Comparison of ENCODE assay signal across 24 mouse cellular contexts in genomic region chr1:51152017-51152416, GRCm38 (mm10).
A peak's percentile ranks its signal among the peaks of the same experiment; 100 is the strongest.
DNase-seq lines count a peak whose midpoint lies in the region; ATAC-seq and TF ChIP-seq lines count a peak whose summit lies in the region.
"Had no signal": no experiment of that assay in that cellular context is flagged by ENCODE, and none has a peak within 500 bp of the region (broad histone marks: within the 10 kb centered on the region; RNA-seq: fewer than 3 reads in every experiment).

No protein-coding gene starts in this region.

- 34% methylated on average over 2 of the region's 2 CpGs for WGBS in heart, embryonic 15.5 days
- WGBS in embryonic facial prominence, embryonic 11.5 days: 40% methylated on average over 2 of the region's 2 CpGs
- WGBS in stomach, postnatal 0 days: 43% methylated on average over 2 of the region's 2 CpGs

- no peak for DNase-seq in heart, postnatal 4 days
- DNase-seq in 3T3-L1 (ENCODE audit: low read depth, low spot score): peak; percentile 48
- DNase-seq in NIH3T3 (ENCODE audit: low read depth): peak; percentile 12
- peak; percentile 20 for DNase-seq in embryonic facial prominence, embryonic 11.5 days (ENCODE audit: low spot score)
- no peak for DNase-seq in left cerebral cortex, postnatal 25 days (ENCODE audit: low spot score in 2 of 2)
- DNase-seq in stomach, postnatal 0 days (ENCODE audit: low spot score): no peak
- DNase-seq: adrenal gland, postnatal 36 days; cerebellum, adult 9-10 months; gastrocnemius, adult 2 months; kidney, adult 11 months; kidney, postnatal 10 days; liver, postnatal 0 days; lung, postnatal 36 days; retina, postnatal 1 day; right cerebral cortex, postnatal 25 days; spleen, adult 18-20 months had no signal

- ATAC-seq in heart, embryonic 15.5 days (replicated peaks; ENCODE audit: insufficient number of reproducible peaks, insufficient read depth, low FRiP score, low read depth): no peak
- ATAC-seq in embryonic facial prominence, embryonic 11.5 days (replicated peaks; ENCODE audit: insufficient number of reproducible peaks, low FRiP score, low TSS enrichment, low read depth): no peak
- ATAC-seq in stomach, postnatal 0 days (ENCODE audit: low FRiP score, low TSS enrichment): no peak
- ATAC-seq: forebrain, embryonic 13.5 days; liver, postnatal 0 days; midbrain, embryonic 15.5 days had no signal

- H3K4me2 ChIP-seq in heart, embryonic 15.5 days: no peak overlapping the region
- H3K4me2 ChIP-seq in embryonic facial prominence, embryonic 11.5 days (ENCODE audit: low read depth, low read length): no peak overlapping the region
- no peak overlapping the region for H3K4me2 ChIP-seq in stomach, postnatal 0 days (replicated peaks; ENCODE audit: low read depth)
- H3K4me2 ChIP-seq: forebrain, embryonic 13.5 days; hindbrain, embryonic 13.5 days; limb, embryonic 12.5 days; liver, embryonic 11.5 days; midbrain, embryonic 15.5 days; neural tube, embryonic 12.5 days had no signal

- H3K4me3 ChIP-seq in heart, embryonic 15.5 days: no peak overlapping the region
- H3K4me3 ChIP-seq in embryonic facial prominence, embryonic 11.5 days (ENCODE audit: low read depth, low read length): no peak overlapping the region
- no peak overlapping the region for H3K4me3 ChIP-seq in stomach, postnatal 0 days (ENCODE audit: low read depth, low read length)
- H3K4me3 ChIP-seq: forebrain, embryonic 13.5 days; hindbrain, embryonic 13.5 days; limb, embryonic 12.5 days; megakaryocyte, embryonic 14.5 days; midbrain, embryonic 15.5 days; neural tube, embryonic 12.5 days had no signal

- intact Hi-C loops in left cerebral cortex, postnatal 25 days (cut with DNase I): no loop called here

- no peak for TF ChIP-seq EP300 in stomach, postnatal 0 days (optimal IDR thresholded peaks at IDR 0.05)

- H3K27ac ChIP-seq in heart, embryonic 15.5 days: peak overlapping the region; percentile 65
- H3K27ac ChIP-seq in embryonic facial prominence, embryonic 11.5 days (replicated peaks; ENCODE audit: low read depth, low read length): no peak overlapping the region
- H3K27ac ChIP-seq in stomach, postnatal 0 days (replicated peaks): no peak overlapping the region
- H3K27ac ChIP-seq: forebrain, embryonic 13.5 days; hindbrain, embryonic 13.5 days; limb, embryonic 12.5 days; midbrain, embryonic 15.5 days; neural tube, embryonic 12.5 days had no signal

- peaks cover 33% of the 10 kb centered on the region for H3K4me1 ChIP-seq in heart, embryonic 15.5 days (replicated peaks)
- no peaks in the 10 kb centered on the region for H3K4me1 ChIP-seq in embryonic facial prominence, embryonic 11.5 days (ENCODE audit: control insufficient read depth, insufficient read depth, low read length)
- no peaks in the 10 kb centered on the region for H3K4me1 ChIP-seq in stomach, postnatal 0 days (replicated peaks; ENCODE audit: control insufficient read depth, insufficient read depth)
- H3K4me1 ChIP-seq: midbrain, embryonic 15.5 days had no signal

- H3K36me3 ChIP-seq in heart, embryonic 15.5 days: no peaks in the 10 kb centered on the region
- H3K36me3 ChIP-seq in embryonic facial prominence, embryonic 11.5 days (replicated peaks; ENCODE audit: control insufficient read depth, insufficient read depth, low read depth, low read length): no peaks in the 10 kb centered on the region
- H3K36me3 ChIP-seq in stomach, postnatal 0 days (ENCODE audit: control insufficient read depth, insufficient read depth, low read length): no peaks in the 10 kb centered on the region
- H3K36me3 ChIP-seq: hindbrain, embryonic 13.5 days; limb, embryonic 12.5 days; midbrain, embryonic 15.5 days; neural tube, embryonic 12.5 days had no signal

- no peak for TF ChIP-seq CTCF in stomach, postnatal 0 days (IDR thresholded peaks at IDR 0.05; ENCODE audit: low read depth)

- no peaks in the 10 kb centered on the region for H3K27me3 ChIP-seq in heart, embryonic 15.5 days
- H3K27me3 ChIP-seq in embryonic facial prominence, embryonic 11.5 days (ENCODE audit: control insufficient read depth, insufficient read depth, low read length): no peaks in the 10 kb centered on the region
- H3K27me3 ChIP-seq in stomach, postnatal 0 days (ENCODE audit: control insufficient read depth, insufficient read depth, low read length): no peaks in the 10 kb centered on the region
- H3K27me3 ChIP-seq: forebrain, embryonic 13.5 days; hindbrain, embryonic 13.5 days; limb, embryonic 12.5 days; megakaryocyte, embryonic 14.5 days; midbrain, embryonic 15.5 days; neural tube, embryonic 12.5 days had no signal

- no peaks in the 10 kb centered on the region for H3K9me3 ChIP-seq in heart, embryonic 15.5 days (replicated peaks)
- H3K9me3 ChIP-seq in embryonic facial prominence, embryonic 11.5 days (replicated peaks; ENCODE audit: control insufficient read depth, low read length): no peaks in the 10 kb centered on the region
- H3K9me3 ChIP-seq in stomach, postnatal 0 days (ENCODE audit: control insufficient read depth, low read length): no peaks in the 10 kb centered on the region
- H3K9me3 ChIP-seq: forebrain, embryonic 13.5 days; hindbrain, embryonic 13.5 days; limb, embryonic 12.5 days; megakaryocyte, embryonic 14.5 days; midbrain, embryonic 15.5 days; neural tube, embryonic 12.5 days had no signal

- H3K9ac ChIP-seq in heart, embryonic 15.5 days: no peak overlapping the region
- H3K9ac ChIP-seq in embryonic facial prominence, embryonic 11.5 days (replicated peaks; ENCODE audit: low read length): no peak overlapping the region
- H3K9ac ChIP-seq in stomach, postnatal 0 days (ENCODE audit: low read length): no peak overlapping the region
- H3K9ac ChIP-seq: forebrain, embryonic 13.5 days; hindbrain, embryonic 13.5 days; limb, embryonic 12.5 days; liver, postnatal 0 days; midbrain, embryonic 15.5 days; neural tube, embryonic 12.5 days had no signal

Comparison
In these comparisons a context has a peak if more than half of its experiments do, and no peak if none do; other contexts are left out.
1. DNase-seq: peak in 3T3-L1 (single experiment), NIH3T3 (single experiment) and embryonic facial prominence, embryonic 11.5 days (single experiment); none in heart, postnatal 4 days (single experiment), left cerebral cortex, postnatal 25 days (0 of 2) and stomach, postnatal 0 days (single experiment).